Mouse (Mus musculus) kidney, adult 9 months (tissue): ENCODE data around the gene Ppp6r3.

Experiments used
- DNase-seq: peaks from one replicate; pipeline ENCODE4 v3.0.0; 2022

The Ppp6r3 gene

GRCm38 (mm10) chr19:3429156-3429816 is 146.3 kb downstream of the Ppp6r3 start:
- DNase-seq = no peak

- no peak for DNase-seq
Observed at GRCm38 (mm10) chr19:3428057-3428830, 147.3 kb downstream of the Ppp6r3 start.

DNA sequence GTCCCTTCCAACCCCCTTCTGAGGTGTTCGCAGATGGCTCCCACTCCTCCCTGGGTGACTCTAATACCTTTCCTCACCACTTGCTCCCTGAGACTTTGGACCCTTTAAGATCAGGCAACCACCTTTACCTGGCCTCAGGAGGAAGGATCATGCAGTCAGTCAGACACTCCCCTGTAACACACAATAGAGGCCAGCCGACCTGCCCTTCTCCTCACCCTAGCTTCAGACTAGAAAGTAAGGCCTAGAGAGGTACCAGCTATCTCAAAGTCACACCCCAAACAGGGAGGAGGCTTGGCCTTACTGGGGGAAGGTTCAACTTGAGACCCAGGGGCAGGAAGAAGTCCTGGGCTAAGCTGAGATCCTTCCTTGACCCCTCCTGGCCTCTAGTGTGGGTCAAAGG is 151.3 kb downstream of the Ppp6r3 start:
- no peak for DNase-seq

- DNase-seq = no peak
Observed at GRCm38 (mm10) chr19:3422981-3423380, 152.6 kb downstream of the Ppp6r3 start.

DNA sequence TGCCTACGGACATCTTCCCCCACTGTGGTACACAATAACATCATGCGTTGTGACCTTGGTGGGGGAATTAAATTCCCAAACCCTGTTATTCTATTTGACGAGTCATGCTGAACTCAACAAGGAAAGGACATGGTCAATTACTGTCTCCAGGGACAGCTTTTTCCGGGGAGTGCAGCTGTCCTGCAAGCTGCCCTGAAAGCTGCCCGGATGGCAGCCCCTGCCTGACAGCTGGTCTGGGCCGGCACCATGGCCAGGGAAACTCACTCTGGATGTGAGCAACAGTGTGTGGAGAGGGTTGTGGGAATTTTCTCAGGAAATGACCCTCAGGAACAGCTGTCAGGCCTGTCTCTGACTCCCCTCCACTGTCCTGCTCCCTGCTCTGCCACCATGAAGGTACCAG is 153.1 kb downstream of the Ppp6r3 start:
- no peak for DNase-seq

- DNase-seq = no peak
Observed at GRCm38 (mm10) chr19:3419251-3419650, 156.3 kb downstream of the Ppp6r3 start.

DNA sequence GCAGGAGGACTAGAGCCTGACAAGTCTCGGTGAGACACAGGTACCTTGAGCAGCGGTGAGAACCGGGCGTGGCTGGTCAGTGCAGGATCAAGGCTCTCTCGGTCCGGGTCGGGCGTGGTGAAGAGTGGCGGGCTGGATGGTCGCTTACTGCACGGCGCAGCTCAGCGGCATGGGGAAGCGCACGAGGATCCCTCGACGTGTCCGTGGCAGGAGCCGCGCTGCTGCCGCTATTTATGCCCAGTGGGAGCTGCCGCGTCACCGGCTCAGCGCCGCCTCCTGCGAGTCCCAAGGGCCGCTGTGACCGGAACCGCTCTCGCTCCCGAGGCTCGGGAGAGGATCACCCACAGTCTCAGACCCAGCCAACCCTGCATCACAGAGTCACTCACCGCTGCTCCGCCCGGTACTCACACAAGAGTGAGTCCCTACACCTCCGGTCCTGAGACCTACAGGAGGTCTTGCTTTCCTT is 161.2 kb downstream of the Ppp6r3 start, which contains the start of gene Gal:
TSS of gene Gal (minus strand) at position 277 of the 466 bp plus-strand sequence.
- no peak for DNase-seq

GRCm38 (mm10) chr19:3405531-3406281 is 169.8 kb downstream of the Ppp6r3 start:
- no peak for DNase-seq
